Mouse (Mus musculus) brain, embryonic 14.5 days (tissue): ENCODE data around the gene Hs6st1.

ENCODE experiments used
- CTCF ChIP-seq: fragments of 200-500 bp; IDR thresholded peaks from 2 replicates; pipeline ENCODE4 v1.5.1; 2012; ENCODE audit warnings: inconsistent platforms, mild to moderate bottlenecking, moderate library complexity, borderline replicate concordance; ENCODE audit not compliant: insufficient read depth, insufficient read length; ENCODE audit errors: extremely low read depth
- POLR2A ChIP-seq: fragments of 200-500 bp; IDR thresholded peaks from 2 replicates; pipeline ENCODE4 v1.6.1; 2012; ENCODE audit warnings: mild to moderate bottlenecking, inconsistent platforms, borderline replicate concordance; ENCODE audit not compliant: poor library complexity, insufficient read depth, insufficient read length, severe bottlenecking; ENCODE audit errors: extremely low read depth

DNA sequence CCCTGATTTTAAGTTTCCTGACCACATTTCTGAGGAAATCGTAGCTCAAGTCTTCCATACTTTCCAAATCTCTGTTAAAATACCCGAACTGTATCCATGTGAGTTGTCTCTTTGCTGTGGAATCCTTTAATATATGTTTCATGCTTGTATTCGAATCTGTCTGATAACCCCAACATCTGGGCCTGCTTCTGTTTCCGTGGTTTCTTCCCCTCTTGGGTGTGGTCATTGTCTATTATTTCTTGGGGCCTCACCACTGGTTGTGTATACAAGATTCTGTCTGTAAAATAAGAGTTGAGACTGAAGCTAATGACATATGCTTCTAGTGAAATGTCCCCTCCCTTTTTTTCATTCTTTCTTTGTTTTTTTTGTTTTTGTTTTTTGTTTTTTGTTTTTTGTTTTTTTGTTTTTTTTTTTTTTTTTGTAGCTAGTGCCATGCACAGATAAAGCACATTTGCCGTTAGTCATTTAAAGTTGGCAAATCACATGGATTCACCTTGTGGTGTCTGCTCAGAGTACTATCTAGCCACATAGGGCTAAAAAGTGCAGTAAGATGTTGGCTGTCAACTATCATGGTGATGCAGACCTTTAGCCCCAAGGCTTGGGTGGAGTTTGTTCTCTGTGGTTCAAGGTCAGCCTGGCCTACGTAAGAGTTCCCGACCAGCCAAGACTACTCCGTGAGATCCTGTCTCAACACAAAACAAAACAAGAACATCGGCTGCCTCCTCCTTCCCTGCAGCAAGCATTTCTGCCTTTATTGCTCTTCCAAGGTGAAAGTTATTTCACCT lies 13.8 kb upstream of the Hs6st1 start:
- TF ChIP-seq POLR2A (no peak), CTCF (no peak)
